Mouse (Mus musculus) neural tube, embryonic 13.5 days (tissue): Measurements from ENCODE around the gene Rexo5. TPM values are rescaled to one million over a fixed set of nuclear protein-coding genes. Genes with fewer than 3 reads are reported as not detected.

ENCODE experiments used
- ATAC-seq: fragments of 200-750 bp; cut with Nextera tagmentation; 2 replicates; pipeline ENCODE4 v1.8.0; 2017; ENCODE audit warnings: low read depth, mild to moderate bottlenecking, moderate TSS enrichment, moderate library complexity
- H3K27ac ChIP-seq: fragments of 300-500 bp; sonication (generic); replicated peaks from 2 replicates; pipeline ENCODE4 v1.5.1; 2015; ENCODE audit warnings: moderate library complexity, mild to moderate bottlenecking, inconsistent platforms
- H3K27me3 ChIP-seq: fragments of 300-500 bp; sonication (generic); 2 replicates; pipeline ENCODE4 v1.6.1; 2015; ENCODE audit warnings: mild to moderate bottlenecking, inconsistent platforms
- H3K36me3 ChIP-seq: fragments of 300-500 bp; sonication (generic); 2 replicates; pipeline ENCODE4 v1.6.1; 2015; ENCODE audit warnings: mild to moderate bottlenecking, inconsistent platforms
- H3K4me1 ChIP-seq: fragments of 300-500 bp; sonication (generic); replicated peaks from 2 replicates; pipeline ENCODE4 v1.6.1; 2015; ENCODE audit warnings: inconsistent platforms
- H3K4me2 ChIP-seq: fragments of 300-500 bp; sonication (generic); 2 replicates; pipeline ENCODE4 v1.6.1; 2015; ENCODE audit warnings: inconsistent platforms, mild to moderate bottlenecking, moderate library complexity
- H3K4me3 ChIP-seq: fragments of 300-500 bp; sonication (generic); 2 replicates; pipeline ENCODE4 v1.5.1; 2015; ENCODE audit warnings: mild to moderate bottlenecking, inconsistent platforms
- H3K9ac ChIP-seq: fragments of 300-500 bp; sonication (generic); 2 replicates; pipeline ENCODE4 v1.6.1; 2015; ENCODE audit warnings: moderate library complexity, mild to moderate bottlenecking, inconsistent platforms
- H3K9me3 ChIP-seq: fragments of 300-500 bp; sonication (generic); 2 replicates; pipeline ENCODE4 v1.6.1; 2016; ENCODE audit warnings: inconsistent platforms
- WGBS: fragments of 180-500 bp; shearing (Covaris S2); methylation state at CpG from one replicate; pipeline ENCODE4 v1.1.7; 2015; 5-methylcytosine and 5-hydroxymethylcytosine counted together
- polyA plus RNA-seq: library from polyadenylated mRNA; unstranded; fragments of >200 nt; fragmentation: Nextera tagmentation; extraction: Ambion mirVana; gene quantifications from 2 replicates; pipeline ENCODE4 v1.2.1, GENCODE M21; 2015

The Rexo5 gene
- polyA plus RNA-seq, 1 experiment from 2014 or later: 12.7 TPM

GRCm38 (mm10) chr7:119897521-119898109, 103.8 kb downstream of the Rexo5 start:
- 0 out of 2 replicates have a peak overlapping the region, but pooled peaks have one; percentile 18 for H3K27ac ChIP-seq
- H3K4me2 ChIP-seq: no peak overlapping the region
- no peak for ATAC-seq
- no peak overlapping the region for H3K4me3 ChIP-seq
- no peaks in the 10 kb centered on the region for H3K27me3 ChIP-seq
- H3K4me1 ChIP-seq: peaks cover 41% of the 10 kb centered on the region
- no peaks in the 10 kb centered on the region for H3K9me3 ChIP-seq
- H3K9ac ChIP-seq: no peak overlapping the region
- 94% methylated on average over 8 of the region's 8 CpGs for WGBS
- no peaks in the 10 kb centered on the region for H3K36me3 ChIP-seq

GRCm38 (mm10) chr7:119898247-119898856, 104.5 kb downstream of the Rexo5 start:
- no peak overlapping the region for H3K27ac ChIP-seq
- H3K4me3 ChIP-seq: no peak overlapping the region
- H3K9ac ChIP-seq: no peak overlapping the region
- WGBS: 53% methylated on average over 1 of the region's 1 CpGs
- ATAC-seq: no peak
- no peak overlapping the region for H3K4me2 ChIP-seq
- no peaks in the 10 kb centered on the region for H3K27me3 ChIP-seq
- H3K4me1 ChIP-seq: peaks cover 37% of the 10 kb centered on the region
- no peaks in the 10 kb centered on the region for H3K36me3 ChIP-seq
- no peaks in the 10 kb centered on the region for H3K9me3 ChIP-seq

Other genes with a start within 250 kb of the Rexo5 start
- gene Acsm2, start 239.7 kb upstream of the Rexo5 start, polyA plus RNA-seq: not detected in 2 replicates
- gene Acsm1, start 187.0 kb upstream of the Rexo5 start, polyA plus RNA-seq: not detected in 2 replicates
- gene Acsm4, start 104.0 kb upstream of the Rexo5 start, polyA plus RNA-seq: not detected in 2 replicates
- 67.5 and 73.4 TPM in 2 replicates for gene Thumpd1, start 73.2 kb upstream of the Rexo5 start, polyA plus RNA-seq
- 0.29 and 0.38 TPM in 2 replicates for gene Acsm3, start 33.1 kb upstream of the Rexo5 start, polyA plus RNA-seq
- 18.1 and 19.6 TPM in 2 replicates for gene Eri2, start 52 bp downstream of the Rexo5 start, polyA plus RNA-seq
- gene Lyrm1, start 101.9 kb downstream of the Rexo5 start, polyA plus RNA-seq: 20.0 and 20.1 TPM in 2 replicates
- 15.3 and 17.7 TPM in 2 replicates for gene Dcun1d3, start 102.3 kb downstream of the Rexo5 start, polyA plus RNA-seq